Mouse (Mus musculus) heart, postnatal 0 days (tissue): ENCODE data around the gene Cask. TPM values are rescaled to one million over a fixed set of nuclear protein-coding genes. Genes with fewer than 3 reads are reported as not detected.

ENCODE experiments used
- ATAC-seq: fragments of 200-750 bp; cut with Nextera tagmentation; 2 replicates; pipeline ENCODE4 v1.8.0; 2017; ENCODE audit warnings: low read depth, moderate number of reproducible peaks, moderate library complexity; ENCODE audit not compliant: insufficient read depth
- DNase-seq: peaks from one replicate; pipeline ENCODE4 v3.0.0-alpha.2; 2016; ENCODE audit warnings: low spot score
- H3K27ac ChIP-seq: fragments of 300-500 bp; sonication (generic); 2 replicates; pipeline ENCODE4 v1.5.1; 2014; ENCODE audit warnings: low read depth, mild to moderate bottlenecking
- H3K27me3 ChIP-seq: fragments of 300-500 bp; sonication (generic); 2 replicates; pipeline ENCODE4 v1.6.1; 2014; ENCODE audit warnings: low read length, mixed read lengths; ENCODE audit not compliant: control insufficient read depth, insufficient read depth
- H3K36me3 ChIP-seq: fragments of 300-500 bp; sonication (generic); replicated peaks from 2 replicates; pipeline ENCODE4 v1.6.1; 2014; ENCODE audit warnings: low read length, mixed read lengths; ENCODE audit not compliant: control insufficient read depth, insufficient read depth
- H3K4me1 ChIP-seq: fragments of 300-500 bp; sonication (generic); 2 replicates; pipeline ENCODE4 v1.6.1; 2014; ENCODE audit warnings: antibody characterized with exemption; ENCODE audit not compliant: control insufficient read depth, insufficient read depth
- H3K4me2 ChIP-seq: fragments of 300-500 bp; sonication (generic); 2 replicates; pipeline ENCODE4 v1.6.1; 2014; ENCODE audit warnings: low read depth, mild to moderate bottlenecking, low read length, moderate library complexity
- H3K4me3 ChIP-seq: fragments of 300-500 bp; sonication (generic); 2 replicates; pipeline ENCODE4 v1.5.1; 2014; ENCODE audit warnings: low read depth, low read length
- H3K9ac ChIP-seq: fragments of 300-500 bp; sonication (generic); replicated peaks from 2 replicates; pipeline ENCODE4 v1.6.1; 2014; ENCODE audit warnings: low read depth, low read length, mixed read lengths
- H3K9me3 ChIP-seq: fragments of 300-500 bp; sonication (generic); replicated peaks from 2 replicates; pipeline ENCODE4 v1.6.1; 2016; ENCODE audit warnings: low read length; ENCODE audit not compliant: control insufficient read depth
- CTCF ChIP-seq: IDR thresholded peaks from 2 replicates; pipeline ENCODE4 v1.5.1; 2016; ENCODE audit warnings: antibody characterized with exemption, control low read depth, low read depth
- EP300 ChIP-seq: IDR thresholded peaks from 2 replicates; pipeline ENCODE4 v1.6.1; 2016; ENCODE audit warnings: antibody characterized with exemption, low read depth
- WGBS: fragments of 180-500 bp; shearing (Covaris S2); extraction: QIAGEN DNeasy Blood & Tissue Kit; methylation state at CpG from one replicate; pipeline ENCODE4 v1.1.7; 2014; 5-methylcytosine and 5-hydroxymethylcytosine counted together
- microRNA-seq: library from miRNA; unstranded; fragments of <30 nt; microRNA quantifications from one replicate; pipeline ENCODE4, GENCODE M21; 2016
- polyA plus RNA-seq: library from polyadenylated mRNA; unstranded; fragments of >200 nt; fragmentation: Nextera tagmentation; extraction: Ambion mirVana; gene quantifications from 2 replicates; pipeline ENCODE4 v1.2.1, GENCODE M21; 2015
- total RNA-seq: library from RNA; depleted of rRNA; stranded (reverse); fragments of >200 nt; gene quantifications from 2 replicates; pipeline ENCODE4 v1.2.3, GENCODE M21; 2014; ENCODE audit warnings: low replicate concordance; rRNA removed

Cask gene
- total and polyA plus RNA-seq, 2 experiments from 2014 or later, result 4.5 to 23.1 TPM

- H3K27me3 ChIP-seq, result no peaks in the 10 kb centered on the region
- TF ChIP-seq CTCF (no peak), EP300 (0 out of 2 replicates have a peak, but pooled peaks have one; percentile 11)
- no peaks in the 10 kb centered on the region for H3K9me3 ChIP-seq
- ATAC-seq (peak; percentile 92), DNase-seq (peak; percentile 73)
- H3K4me3 ChIP-seq, result peak overlapping the region; percentile 27; the same call in 1 of the 2 replicates
- H3K4me2 ChIP-seq, result peak overlapping the region; percentile 45; the same call in 1 of the 2 replicates
- peak overlapping the region; percentile 81 for H3K27ac ChIP-seq
- no peaks in the 10 kb centered on the region for H3K4me1 ChIP-seq
- H3K36me3 ChIP-seq, result no peaks in the 10 kb centered on the region
- H3K9ac ChIP-seq, result peak overlapping the region; percentile 42; the same call in 1 of the 2 replicates
- WGBS, result 26% methylated on average over 9 of the region's 9 CpGs
Measured at GRCm38 (mm10) chrX:13469160-13470116, 381.7 kb downstream of the Cask start.

- Histone ChIP-seq H3K9me3 (no peaks in the 10 kb centered on the region), H3K27me3 (peaks cover 3% of the 10 kb centered on the region; the same call in 1 of the 2 replicates), H3K4me2 (no peak overlapping the region), H3K36me3 (no peaks in the 10 kb centered on the region), H3K4me1 (no peaks in the 10 kb centered on the region), H3K27ac (peak overlapping the region; percentile 20; the same call in 1 of the 2 replicates), H3K4me3 (no peak overlapping the region), H3K9ac (no peak overlapping the region)
- ATAC-seq (no peak), DNase-seq (no peak)
- TF ChIP-seq EP300 (no peak), CTCF (no peak)
- 83% methylated on average over 6 of the region's 6 CpGs for WGBS
Measured at GRCm38 (mm10) chrX:13467121-13467571, 384.0 kb downstream of the Cask start.

Small RNA genes lying within 50 kb of the gene (microRNA-seq; reads per million reads assigned to microRNA genes)
- gene Gm25246, result not detected

Other genes with a start within 250 kb of the Cask start
- gene Gpr34, start 219.3 kb downstream of the Cask start, total RNA-seq, result not detected in 2 replicates
- gene Gpr34, start 219.3 kb downstream of the Cask start, polyA plus RNA-seq, result 1.0 and 1.4 TPM in 2 replicates
- gene Gpr82, start 190.0 kb downstream of the Cask start, total RNA-seq, result not detected in 2 replicates
- 0.05 and 0.14 TPM in 2 replicates for gene Gpr82, start 190.0 kb downstream of the Cask start, polyA plus RNA-seq